Mouse (Mus musculus) common myeloid progenitor, adult 5-6 weeks (primary cell): ENCODE data around the gene Tifa. TPM values are rescaled to one million over a fixed set of nuclear protein-coding genes. Genes with fewer than 3 reads are reported as not detected.
A peak's percentile ranks its signal among the peaks of the same experiment; 100 is the strongest.

Experiments used
- ATAC-seq: replicated peaks from 2 replicates; pipeline ENCODE4 v1.8.0; 2016; ENCODE audit warnings: low read depth, mild to moderate bottlenecking, moderate TSS enrichment, inconsistent platforms; ENCODE audit not compliant: poor library complexity, severe bottlenecking
- total RNA-seq: library from RNA; stranded (forward); fragments of 200-1000, 187-1606 nt; gene quantifications from 2 replicates; pipeline ENCODE4 v1.2.3, GENCODE M21; 2017

Tifa gene
- total RNA-seq, 1 experiment from 2014 or later, result 34.5 TPM

GRCm38 (mm10) chr3:127820400-127820799 lies 30.8 kb downstream of the Tifa start:
- ATAC-seq, result no peak

DNA sequence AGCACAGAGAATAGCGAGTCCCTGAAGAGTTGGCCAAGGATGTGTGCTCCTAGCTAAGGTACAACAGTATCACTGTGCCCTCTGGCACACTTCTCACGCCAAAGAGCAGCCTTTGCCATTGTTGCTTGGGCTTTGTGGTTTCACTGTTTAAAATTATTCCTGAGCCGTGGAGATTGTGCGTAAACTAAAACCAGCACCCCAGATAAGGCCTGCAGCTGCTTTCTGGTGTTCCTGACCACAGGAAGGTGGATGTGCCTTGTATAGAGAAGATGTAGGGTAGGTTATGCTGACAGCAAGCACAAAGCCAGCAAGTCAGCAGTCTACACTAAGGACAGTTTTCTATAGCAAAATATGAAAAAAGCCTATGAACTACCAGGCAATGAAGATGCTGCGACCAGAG lies 31.6 kb downstream of the Tifa start:
- peak; percentile 59 for ATAC-seq

DNA sequence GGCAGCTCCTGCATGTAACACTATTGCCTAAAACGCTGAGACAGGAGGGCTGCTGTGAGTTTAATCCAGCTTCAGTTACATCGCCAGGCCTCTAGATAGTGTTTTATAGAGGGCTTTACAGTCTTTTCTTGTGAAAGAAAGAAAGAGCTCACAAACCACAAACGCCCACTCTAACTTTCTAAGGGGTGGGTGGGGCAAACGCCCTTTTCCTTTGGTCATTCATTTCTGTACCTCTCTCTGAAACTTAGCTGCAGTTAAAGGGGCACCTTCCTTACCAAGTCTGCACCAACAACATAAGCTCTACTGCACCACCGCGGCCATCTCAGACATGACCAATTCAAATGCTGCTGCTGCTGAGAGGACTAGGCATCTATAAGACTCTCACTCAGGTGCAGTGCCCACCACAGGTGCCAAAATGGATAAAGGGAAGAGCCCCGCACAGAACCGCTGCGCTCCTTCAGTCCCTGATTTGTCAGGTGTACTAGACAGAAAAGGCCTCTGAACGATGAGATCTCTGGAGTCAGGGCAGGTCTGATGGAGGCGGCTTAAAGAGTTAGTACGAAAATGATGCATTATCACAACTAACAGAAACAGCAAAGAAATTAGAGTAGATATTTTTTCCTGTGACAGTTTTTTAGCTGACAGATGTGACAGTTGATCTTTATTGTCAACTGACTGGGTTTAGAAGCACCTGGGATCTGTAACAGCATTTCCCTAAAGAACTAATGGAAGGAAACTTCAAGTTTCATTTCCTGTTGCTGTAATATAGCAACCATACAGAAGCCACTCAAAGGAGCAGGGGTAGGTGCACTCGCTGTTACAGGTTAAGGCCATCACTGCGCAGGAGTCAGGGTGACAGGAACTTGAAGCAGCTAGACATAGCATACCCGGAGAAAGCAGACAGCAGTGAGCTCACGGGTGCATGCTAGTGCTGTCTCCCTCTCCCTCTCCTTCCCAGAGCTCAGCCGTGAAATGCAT lies 34.6 kb downstream of the Tifa start:
- peak; percentile 49 for ATAC-seq

GRCm38 (mm10) chr3:127826503-127826902 lies 36.9 kb downstream of the Tifa start:
- no peak for ATAC-seq

- no peak for ATAC-seq
Measured at GRCm38 (mm10) chr3:127827123-127827522, 37.5 kb downstream of the Tifa start.

GRCm38 (mm10) chr3:127830183-127830582 lies 40.6 kb downstream of the Tifa start:
- ATAC-seq, result no peak

GRCm38 (mm10) chr3:127831079-127831478 lies 41.5 kb downstream of the Tifa start:
- ATAC-seq, result peak; percentile 60

GRCm38 (mm10) chr3:127834040-127834439 lies 44.4 kb downstream of the Tifa start:
- no peak for ATAC-seq

- no peak for ATAC-seq
Measured at GRCm38 (mm10) chr3:127835594-127835993, 46.0 kb downstream of the Tifa start.

DNA sequence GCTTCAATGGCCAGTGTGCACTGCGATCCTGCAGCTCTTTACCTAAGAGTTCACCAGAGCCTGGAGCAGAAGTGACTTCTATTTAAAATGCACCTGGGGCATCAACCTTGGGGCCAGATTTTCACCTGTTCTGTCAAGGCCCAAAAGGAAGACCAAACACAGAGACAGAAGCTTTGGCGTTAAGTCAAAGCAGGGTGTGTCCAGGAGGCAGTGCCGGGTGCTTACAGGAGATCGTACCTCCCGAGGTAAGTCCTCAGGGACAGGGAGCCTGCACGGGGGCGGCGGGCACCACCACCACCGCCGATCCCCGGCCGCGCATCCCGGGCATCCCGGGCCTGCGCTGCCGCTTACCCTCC lies 47.2 kb downstream of the Tifa start:
- no peak for ATAC-seq

DNA sequence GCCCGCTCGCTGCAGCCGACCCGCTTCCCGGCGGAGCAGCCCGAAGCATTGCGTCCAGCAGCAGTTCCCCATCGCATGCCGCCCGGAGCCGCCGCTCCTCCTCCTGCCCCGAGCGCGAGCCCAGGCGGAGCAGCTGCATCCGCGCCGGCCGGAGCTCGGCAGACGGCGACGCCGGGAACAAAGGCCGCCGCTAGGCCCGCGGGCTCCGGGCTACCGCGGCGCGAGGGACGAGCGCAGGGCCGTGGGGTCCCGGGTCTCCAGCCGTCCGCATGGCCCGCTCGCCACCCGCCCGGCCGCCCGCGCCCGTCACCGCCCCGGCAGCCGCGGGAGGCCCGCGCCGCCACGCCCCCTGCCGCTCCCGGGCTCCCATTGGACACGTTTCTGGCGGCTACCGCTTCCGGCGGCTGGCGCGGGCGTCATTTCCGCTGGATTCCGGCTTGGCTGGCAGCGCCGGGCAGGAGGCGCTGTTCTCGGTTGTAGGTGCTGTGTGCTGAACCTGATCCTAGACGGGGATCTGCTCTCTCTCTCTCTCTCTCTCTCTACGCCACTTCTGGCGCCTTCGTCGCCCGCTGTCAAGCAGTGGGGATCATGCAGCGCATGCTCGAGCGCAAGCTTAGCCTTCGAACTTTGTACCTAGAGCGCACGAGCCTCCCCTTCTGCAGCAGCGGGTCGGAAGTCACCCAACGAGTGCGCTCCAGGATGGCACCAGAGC lies 47.7 kb downstream of the Tifa start, which contains the start of gene Ap1ar:
Ap1ar (minus strand) TSS at position 370 of the 712 bp plus-strand sequence.
- peak; percentile 97 for ATAC-seq

- ATAC-seq, result peak; percentile 2
Measured at GRCm38 (mm10) chr3:127837972-127838644, 48.5 kb downstream of the Tifa start.

DNA sequence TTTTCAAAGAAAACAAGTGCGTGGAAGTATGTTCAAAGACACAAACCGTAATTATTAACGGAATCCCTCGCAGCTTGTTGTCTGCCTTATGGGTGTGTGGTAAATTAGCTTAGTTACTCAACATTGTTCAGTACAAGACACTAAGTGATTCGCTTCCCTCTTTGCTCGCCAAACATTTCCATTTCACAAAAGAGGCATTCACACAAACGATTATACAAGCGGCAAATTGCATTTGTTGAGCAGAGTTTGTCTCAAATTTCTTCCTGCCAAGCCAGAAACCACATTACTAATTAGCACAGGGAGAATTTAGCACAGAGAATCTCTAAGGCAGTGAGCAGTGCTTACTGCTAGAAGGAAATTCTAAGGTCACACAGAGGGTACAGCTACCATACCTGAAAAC lies 52.3 kb downstream of the Tifa start:
- no peak for ATAC-seq

- ATAC-seq, result no peak
Measured at GRCm38 (mm10) chr3:127843324-127843940, 53.8 kb downstream of the Tifa start.

DNA sequence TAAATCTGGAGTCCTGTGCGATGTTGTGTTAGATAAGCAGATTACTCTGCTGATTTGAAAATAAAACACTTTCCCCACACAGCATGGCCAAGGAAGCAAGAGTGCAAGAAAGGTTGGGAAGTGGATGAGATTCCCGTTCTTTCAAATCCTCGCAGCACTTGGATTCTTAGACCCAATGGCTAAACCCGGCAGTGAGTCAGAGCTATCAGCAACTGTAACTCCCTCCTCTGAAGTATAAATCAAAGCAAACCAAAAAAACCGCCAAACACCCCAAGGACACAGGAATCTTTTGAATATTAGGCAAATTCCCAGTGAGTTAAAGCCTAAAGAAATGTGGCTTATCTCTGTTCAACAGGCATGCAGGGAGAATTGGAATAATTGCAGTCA lies 54.3 kb downstream of the Tifa start:
- ATAC-seq, result no peak

DNA sequence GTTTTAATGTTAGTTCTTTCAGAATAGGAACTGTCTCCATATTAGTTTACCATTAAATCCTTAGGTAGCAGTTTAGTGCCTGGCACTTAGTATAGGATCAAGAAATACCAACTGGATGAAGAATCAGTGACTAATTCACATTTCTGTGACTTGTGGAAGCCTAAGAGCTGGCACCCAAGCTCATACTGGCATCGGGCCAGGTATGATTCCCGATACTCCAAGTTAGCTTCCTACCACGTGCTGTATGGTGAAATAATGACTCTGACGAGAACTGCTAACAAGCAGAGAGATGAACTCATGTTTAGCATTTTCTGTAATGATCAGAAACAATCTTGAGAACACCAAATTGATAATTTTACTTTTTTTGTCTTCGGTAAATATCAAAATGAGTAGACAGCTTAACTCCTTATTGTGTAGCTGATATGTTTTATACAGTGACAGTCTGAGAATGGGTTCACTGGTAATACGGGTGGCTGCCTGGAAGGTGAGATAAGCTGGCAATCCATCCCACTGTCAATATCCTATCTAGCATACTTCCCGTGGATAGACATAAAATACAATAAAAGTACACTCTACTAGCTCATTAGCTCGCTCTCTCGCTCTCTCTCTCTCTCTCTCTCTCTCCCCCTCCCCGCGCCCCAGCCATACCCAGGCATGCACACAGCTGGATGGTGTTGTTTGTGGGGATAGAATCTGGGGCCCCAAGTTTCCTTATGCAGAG lies 58.6 kb downstream of the Tifa start:
- peak; percentile 45; the same call in 1 of the 2 replicates for ATAC-seq

DNA sequence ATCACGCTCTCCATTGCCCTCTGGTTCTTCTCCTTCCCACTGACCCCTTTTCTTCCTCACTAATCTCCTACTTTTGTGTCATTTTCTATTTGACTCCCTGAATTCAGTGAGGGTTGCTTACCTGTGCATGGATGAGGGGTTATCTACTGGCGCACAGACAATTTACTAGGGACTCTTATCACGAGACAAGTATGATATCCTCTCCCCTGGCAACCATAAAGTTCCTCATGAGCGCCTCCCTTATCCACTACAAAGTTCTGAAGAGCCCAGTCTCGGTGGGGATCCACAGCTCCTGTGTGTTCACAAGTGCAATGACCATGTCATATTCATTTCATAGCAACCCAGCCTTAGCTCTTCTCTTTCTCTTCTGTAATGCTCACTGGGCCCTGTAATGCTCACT lies 60.3 kb downstream of the Tifa start:
- ATAC-seq, result no peak

DNA sequence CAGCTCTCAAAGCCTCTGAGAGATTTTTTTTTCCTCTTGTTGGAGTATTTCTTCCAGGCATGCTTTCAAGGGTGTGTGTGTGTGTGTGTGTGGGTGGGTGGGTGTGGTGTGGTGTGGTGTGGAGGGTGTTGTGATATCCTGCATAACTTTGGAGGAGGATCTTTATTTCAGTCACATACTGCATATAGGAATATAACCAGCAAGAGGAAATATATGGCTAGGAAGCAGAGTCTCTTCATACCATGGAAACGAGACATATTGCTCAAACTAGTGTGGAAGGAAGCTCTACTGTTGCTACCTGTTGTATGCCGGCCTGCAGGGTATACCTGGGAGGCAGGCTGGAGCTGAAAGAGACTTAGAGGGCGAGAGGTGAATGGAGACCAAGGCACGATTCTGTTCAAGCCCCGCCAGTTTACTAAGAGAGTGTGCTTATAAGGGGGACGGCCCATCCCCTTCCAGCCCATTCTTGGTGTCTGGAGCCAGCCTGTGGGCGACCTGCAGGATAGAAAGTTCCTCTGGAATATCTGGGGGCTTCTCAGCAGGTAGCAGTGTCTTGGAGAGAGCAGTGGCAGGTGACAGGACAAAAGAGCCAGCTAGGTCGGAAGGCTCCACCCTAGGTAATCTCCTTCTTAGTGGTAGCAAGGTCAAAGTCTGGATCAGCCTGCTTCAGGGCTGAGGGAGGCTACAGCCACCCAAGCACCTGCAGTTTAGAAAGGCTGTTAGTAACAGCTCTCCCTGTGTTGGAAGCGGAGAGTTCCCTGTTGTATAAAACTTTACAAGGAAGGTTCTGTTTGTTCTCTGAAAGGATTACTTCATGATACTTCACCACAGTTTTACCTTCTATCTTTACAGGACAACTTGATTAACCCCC lies 61.4 kb downstream of the Tifa start:
- no peak for ATAC-seq

DNA sequence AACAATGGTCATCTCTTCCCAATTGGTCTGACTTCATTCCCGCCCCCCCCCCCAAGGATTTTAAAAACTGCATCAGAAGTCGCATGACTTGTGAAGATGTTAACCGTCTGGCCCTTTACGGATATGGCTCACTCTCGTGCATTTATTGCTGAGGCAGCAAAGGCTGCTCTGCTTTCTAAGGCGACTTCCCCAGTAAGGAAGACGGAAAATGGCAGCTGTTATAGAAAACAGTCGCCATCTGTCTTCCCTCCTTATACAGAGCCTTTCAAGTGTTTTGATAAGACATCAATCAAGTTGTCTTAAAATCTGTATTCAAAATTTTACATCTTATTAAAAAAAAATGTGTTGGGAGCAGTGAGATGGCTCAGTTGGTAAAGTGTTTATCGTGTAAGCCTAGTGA lies 63.1 kb downstream of the Tifa start:
- ATAC-seq, result no peak
